Mouse (Mus musculus) hindbrain, embryonic 12.5 days (tissue): ENCODE data around the gene Arhgef17. TPM values are rescaled to one million over a fixed set of nuclear protein-coding genes. Genes with fewer than 3 reads are reported as not detected.

Experiments used
- ATAC-seq: fragments of 200-750 bp; cut with Nextera tagmentation; 2 replicates; pipeline ENCODE4 v1.8.0; 2017; ENCODE audit warnings: moderate TSS enrichment; ENCODE audit not compliant: low FRiP score
- H3K27ac ChIP-seq: fragments of 300-500 bp; sonication (generic); 2 replicates; pipeline ENCODE4 v1.5.1; 2016; ENCODE audit warnings: mild to moderate bottlenecking
- H3K27me3 ChIP-seq: fragments of 300-500 bp; sonication (generic); 2 replicates; pipeline ENCODE4 v1.6.1; 2016; ENCODE audit warnings: mild to moderate bottlenecking
- H3K36me3 ChIP-seq: fragments of 300-500 bp; sonication (generic); 2 replicates; pipeline ENCODE4 v1.6.1; 2016; ENCODE audit warnings: mild to moderate bottlenecking
- H3K4me1 ChIP-seq: fragments of 300-500 bp; sonication (generic); 2 replicates; pipeline ENCODE4 v1.6.1; 2016
- H3K4me2 ChIP-seq: fragments of 300-500 bp; sonication (generic); replicated peaks from 2 replicates; pipeline ENCODE4 v1.6.1; 2016; ENCODE audit warnings: mild to moderate bottlenecking
- H3K4me3 ChIP-seq: fragments of 300-500 bp; sonication (generic); 2 replicates; pipeline ENCODE4 v1.5.1; 2016; ENCODE audit warnings: mild to moderate bottlenecking
- H3K9ac ChIP-seq: fragments of 300-500 bp; sonication (generic); 2 replicates; pipeline ENCODE4 v1.6.1; 2016; ENCODE audit warnings: mild to moderate bottlenecking, moderate library complexity
- H3K9me3 ChIP-seq: fragments of 300-500 bp; sonication (generic); replicated peaks from 2 replicates; pipeline ENCODE4 v1.6.1; 2016; ENCODE audit warnings: mild to moderate bottlenecking
- WGBS: fragments of 180-500 bp; shearing (Covaris S2); methylation state at CpG from one replicate; pipeline ENCODE4 v1.1.7; 2016; 5-methylcytosine and 5-hydroxymethylcytosine counted together
- polyA plus RNA-seq: library from polyadenylated mRNA; unstranded; fragments of >200 nt; fragmentation: Nextera tagmentation; extraction: Ambion mirVana; gene quantifications from 2 replicates; pipeline ENCODE4 v1.2.1, GENCODE M21; 2016

The Arhgef17 gene
- polyA plus RNA-seq, 1 experiment from 2014 or later = 9.1 TPM

GRCm38 (mm10) chr7:100937481-100937880, 5.6 kb upstream of the Arhgef17 start:
- Histone ChIP-seq H3K9me3 (no peaks in the 10 kb centered on the region), H3K27ac (no peak overlapping the region), H3K27me3 (no peaks in the 10 kb centered on the region), H3K4me3 (no peak overlapping the region), H3K36me3 (no peaks in the 10 kb centered on the region), H3K4me1 (0 out of 2 replicates have a peak, but pooled peaks cover 1% of the 10 kb centered on the region), H3K9ac (no peak overlapping the region), H3K4me2 (no peak overlapping the region)
- ATAC-seq = no peak
- WGBS = 84% methylated on average over 3 of the region's 3 CpGs

- Histone ChIP-seq H3K9me3 (no peaks in the 10 kb centered on the region), H3K4me3 (no peak overlapping the region), H3K9ac (no peak overlapping the region), H3K36me3 (no peaks in the 10 kb centered on the region), H3K27me3 (peaks cover 9% of the 10 kb centered on the region), H3K4me1 (peaks cover 33% of the 10 kb centered on the region), H3K4me2 (no peak overlapping the region), H3K27ac (no peak overlapping the region)
- ATAC-seq = no peak
These were observed 1.6 kb upstream of the Arhgef17 start for GRCm38 (mm10) chr7:100933520-100933919.

- under 1% methylated on average over 24 of the region's 27 CpGs for WGBS
- H3K27me3 ChIP-seq = peaks cover 9% of the 10 kb centered on the region
- ATAC-seq = peak; percentile 85
These were observed 637 bp upstream of the Arhgef17 start for GRCm38 (mm10) chr7:100932481-100933007.

DNA sequence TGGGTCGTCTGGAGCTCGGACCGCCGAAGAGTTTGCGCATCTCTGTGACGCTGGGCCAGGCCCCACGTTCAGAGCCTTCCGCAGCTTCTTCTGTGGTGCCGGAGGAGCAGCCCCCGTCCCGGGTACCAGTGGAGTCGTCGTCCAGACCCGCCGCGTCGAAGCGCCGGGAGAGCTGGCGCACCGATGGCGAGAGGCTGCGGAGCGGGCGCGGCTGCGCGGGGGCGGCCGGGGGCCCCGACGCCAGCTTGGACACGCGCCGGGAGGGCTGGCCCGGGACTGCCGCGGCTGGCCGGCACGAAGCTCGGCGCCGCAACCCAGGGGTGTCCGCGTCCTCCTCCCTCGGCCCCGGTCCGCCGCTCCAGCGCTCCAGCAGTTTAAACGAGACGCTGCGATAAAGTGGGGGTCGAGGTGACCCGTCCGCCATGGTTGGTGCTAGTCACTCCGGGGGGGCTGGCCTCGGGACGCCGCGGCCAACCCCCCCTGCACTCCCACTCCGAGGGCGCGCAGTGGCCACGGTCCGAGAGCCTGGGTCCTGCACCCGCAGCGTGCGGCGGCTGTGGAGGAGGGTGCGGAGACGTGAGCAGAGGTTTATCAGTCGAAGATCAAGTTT, 486 bp downstream of the Arhgef17 start:
- peaks cover 54% of the 10 kb centered on the region for H3K4me1 ChIP-seq
- WGBS = under 1% methylated on average over 73 of the region's 73 CpGs
- H3K4me2 ChIP-seq = peak overlapping the region; percentile 57
- peak overlapping the region; percentile 65 for H3K9ac ChIP-seq
- peaks cover 9% of the 10 kb centered on the region for H3K27me3 ChIP-seq
- no peaks in the 10 kb centered on the region for H3K36me3 ChIP-seq
- H3K4me3 ChIP-seq = peak overlapping the region; percentile 55
- H3K27ac ChIP-seq = peak overlapping the region; percentile 78
- no peaks in the 10 kb centered on the region for H3K9me3 ChIP-seq
- ATAC-seq = peak; percentile 9; the same call in 1 of the 2 replicates

More at GRCm38 (mm10) chr7:100932481-100933007, 637 bp upstream of the Arhgef17 start:
- no peaks in the 10 kb centered on the region for H3K9me3 ChIP-seq
- no peaks in the 10 kb centered on the region for H3K36me3 ChIP-seq
- peak overlapping the region; percentile 65 for H3K9ac ChIP-seq
- peak overlapping the region; percentile 55 for H3K4me3 ChIP-seq
- peak overlapping the region; percentile 57 for H3K4me2 ChIP-seq
- peaks cover 43% of the 10 kb centered on the region for H3K4me1 ChIP-seq
- peak overlapping the region; percentile 78 for H3K27ac ChIP-seq

DNA sequence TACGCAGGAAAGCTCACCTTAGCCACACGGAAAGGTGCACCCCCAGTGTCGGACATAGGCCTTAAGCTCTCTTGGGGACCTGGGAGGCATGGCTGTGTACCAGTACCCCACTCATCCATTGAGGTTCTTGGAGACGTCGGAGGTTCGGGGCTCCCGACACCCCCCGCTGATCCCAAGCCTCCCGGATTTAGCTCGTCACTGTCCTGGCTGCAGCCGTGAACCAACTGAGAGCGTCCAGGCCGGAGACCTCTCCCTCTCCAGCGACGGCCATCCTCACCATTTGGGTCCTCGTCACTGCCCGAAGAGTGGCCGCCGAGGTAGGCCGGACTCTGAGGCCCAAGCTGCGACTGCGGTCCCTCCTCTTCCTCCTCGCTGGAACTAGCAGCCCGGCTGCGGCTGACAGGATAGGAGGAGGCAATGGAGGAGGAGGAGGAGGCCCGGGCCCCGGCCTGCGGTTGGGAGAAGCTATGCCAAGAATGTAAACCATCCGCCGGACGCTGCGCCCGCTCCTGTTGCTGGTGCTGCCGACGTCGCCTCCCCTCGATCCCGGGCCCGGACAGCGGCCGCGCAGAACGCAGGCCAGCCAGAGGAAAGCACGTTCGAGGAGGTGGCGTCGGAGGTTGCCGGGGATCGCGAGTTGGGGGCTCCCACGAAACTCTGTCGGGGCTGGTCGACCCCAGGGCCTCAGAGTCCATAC, 1.1 kb downstream of the Arhgef17 start:
- H3K9ac ChIP-seq = peak overlapping the region; percentile 65
- H3K36me3 ChIP-seq = no peaks in the 10 kb centered on the region
- peak overlapping the region; percentile 78 for H3K27ac ChIP-seq
- peak overlapping the region; percentile 55 for H3K4me3 ChIP-seq
- ATAC-seq = no peak
- 3% methylated on average over 52 of the region's 53 CpGs for WGBS
- H3K9me3 ChIP-seq = no peaks in the 10 kb centered on the region
- H3K4me1 ChIP-seq = peaks cover 61% of the 10 kb centered on the region
- H3K27me3 ChIP-seq = peaks cover 9% of the 10 kb centered on the region
- H3K4me2 ChIP-seq = peak overlapping the region; percentile 57

GRCm38 (mm10) chr7:100929639-100930303, 2.1 kb downstream of the Arhgef17 start:
- H3K36me3 ChIP-seq = no peaks in the 10 kb centered on the region
- peak overlapping the region; percentile 13; the same call in 1 of the 2 replicates for H3K9ac ChIP-seq
- no peak for ATAC-seq
- H3K4me2 ChIP-seq = peak overlapping the region; percentile 57
- H3K27ac ChIP-seq = no peak overlapping the region
- 66% methylated on average over 19 of the region's 19 CpGs for WGBS
- H3K9me3 ChIP-seq = no peaks in the 10 kb centered on the region
- peaks cover 9% of the 10 kb centered on the region for H3K27me3 ChIP-seq
- peak overlapping the region; percentile 55 for H3K4me3 ChIP-seq
- peaks cover 71% of the 10 kb centered on the region for H3K4me1 ChIP-seq

DNA sequence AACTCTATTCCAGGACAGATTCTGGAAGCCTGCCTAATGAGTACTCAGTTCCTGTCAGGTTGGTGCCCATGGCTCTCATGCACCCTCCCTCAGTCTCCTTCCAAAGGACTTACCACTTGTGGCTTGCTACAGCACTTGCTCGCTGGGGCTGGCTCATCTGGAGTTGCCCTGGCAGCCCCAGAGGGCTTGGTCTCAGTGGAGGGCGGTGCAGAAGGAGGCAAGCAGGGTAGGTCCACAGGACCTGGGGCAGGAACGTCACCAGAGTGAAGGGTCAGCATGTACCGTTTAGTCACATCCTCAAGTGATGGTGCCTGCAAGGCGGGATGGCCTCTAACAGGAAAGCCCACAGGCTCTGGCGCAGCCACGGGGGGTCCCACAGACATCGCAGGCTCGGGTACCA, 3.5 kb downstream of the Arhgef17 start:
- peak overlapping the region; percentile 13; the same call in 1 of the 2 replicates for H3K9ac ChIP-seq
- H3K27ac ChIP-seq = no peak overlapping the region

DNA sequence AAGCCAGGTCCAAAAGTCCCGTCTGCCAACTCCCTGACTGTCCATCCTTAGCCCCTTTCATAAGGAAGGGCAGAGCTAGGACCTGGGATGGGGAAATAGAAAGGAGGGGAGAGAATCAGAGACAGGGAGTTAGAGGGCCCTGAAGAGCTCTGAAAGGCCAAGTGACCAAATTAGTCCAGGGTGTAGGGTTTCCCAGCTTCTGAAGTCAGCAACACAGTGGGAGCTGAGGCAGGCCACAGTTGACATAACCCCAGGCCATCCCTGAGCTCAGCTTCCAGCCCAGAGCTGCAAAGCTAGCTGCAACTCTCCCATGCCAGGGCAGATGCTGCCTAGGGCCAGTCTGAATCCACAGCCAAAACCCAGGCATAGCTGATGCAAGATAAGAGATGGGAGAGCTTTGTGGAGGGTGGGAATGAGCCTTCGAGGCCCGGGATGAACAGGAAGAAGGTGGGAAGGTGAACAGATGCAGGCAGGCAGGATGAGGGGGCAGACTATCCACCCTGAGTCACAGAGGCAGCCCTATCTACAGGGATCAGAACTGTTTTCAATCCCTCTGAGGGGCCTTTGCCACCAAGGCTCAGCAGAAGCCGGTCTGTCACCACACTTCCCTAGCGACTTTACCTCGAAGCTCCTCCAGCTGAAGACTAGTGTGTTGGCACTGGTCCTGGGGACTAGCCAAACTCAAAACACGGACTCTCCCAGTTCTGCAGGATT, 4.5 kb downstream of the Arhgef17 start:
- Histone ChIP-seq H3K9ac (peak overlapping the region; percentile 46), H3K36me3 (0 out of 2 replicates have a peak, but pooled peaks cover 4% of the 10 kb centered on the region), H3K27me3 (peaks cover 9% of the 10 kb centered on the region), H3K27ac (no peak overlapping the region), H3K4me3 (peak overlapping the region; percentile 55), H3K4me2 (peak overlapping the region; percentile 57), H3K4me1 (peaks cover 90% of the 10 kb centered on the region), H3K9me3 (no peaks in the 10 kb centered on the region)
- 35% methylated on average over 7 of the region's 7 CpGs for WGBS
- ATAC-seq = no peak

More for the DNA sequence above, 3.5 kb downstream of the Arhgef17 start:
- no peaks in the 10 kb centered on the region for H3K9me3 ChIP-seq
- H3K27me3 ChIP-seq = peaks cover 9% of the 10 kb centered on the region
- peak overlapping the region; percentile 57 for H3K4me2 ChIP-seq
- peaks cover 84% of the 10 kb centered on the region for H3K4me1 ChIP-seq
- H3K36me3 ChIP-seq = no peaks in the 10 kb centered on the region
- H3K4me3 ChIP-seq = peak overlapping the region; percentile 55
- no peak for ATAC-seq
- WGBS = 54% methylated on average over 9 of the region's 9 CpGs

- Histone ChIP-seq H3K4me1 (peaks cover 85% of the 10 kb centered on the region), H3K9me3 (no peaks in the 10 kb centered on the region), H3K36me3 (peaks cover 4% of the 10 kb centered on the region; the same call in 1 of the 2 replicates), H3K4me3 (peak overlapping the region; percentile 55), H3K4me2 (peak overlapping the region; percentile 57), H3K9ac (peak overlapping the region; percentile 23; the same call in 1 of the 2 replicates), H3K27ac (0 out of 2 replicates have a peak overlapping the region, but pooled peaks have one; percentile 19), H3K27me3 (peaks cover 9% of the 10 kb centered on the region)
- WGBS = 20% methylated on average over 12 of the region's 12 CpGs
- ATAC-seq = peak; percentile 33; the same call in 1 of the 2 replicates
These were observed 5.5 kb downstream of the Arhgef17 start for GRCm38 (mm10) chr7:100926311-100926923.

GRCm38 (mm10) chr7:100924674-100925445, 7.0 kb downstream of the Arhgef17 start:
- Histone ChIP-seq H3K9ac (peak overlapping the region; percentile 3; the same call in 1 of the 2 replicates), H3K27ac (no peak overlapping the region), H3K27me3 (no peaks in the 10 kb centered on the region; the same call in 1 of the 2 replicates), H3K36me3 (peaks cover 7% of the 10 kb centered on the region; the same call in 1 of the 2 replicates), H3K4me3 (no peak overlapping the region), H3K4me2 (peak overlapping the region; percentile 57), H3K4me1 (peaks cover 79% of the 10 kb centered on the region), H3K9me3 (no peaks in the 10 kb centered on the region)
- 24% methylated on average over 10 of the region's 10 CpGs for WGBS
- no peak for ATAC-seq
